Mouse (Mus musculus) layer of hippocampus, adult 6 months (tissue): ENCODE measurements around the gene Gm5737. TPM values are rescaled to one million over a fixed set of nuclear protein-coding genes. Genes with fewer than 3 reads are reported as not detected.

Experiments
- long read RNA-seq, 2 experiments: library from polyadenylated mRNA; unstranded; transcript quantifications; one replicate each; pipeline ENCODE4 v2.0.0; 2019 to 2020
- polyA plus RNA-seq: library from polyadenylated mRNA; unstranded; fragments of <200 nt; fragmentation: Nextera tagmentation; gene quantifications from 2 replicates; pipeline ENCODE4 v1.2.3, GENCODE M21; 2021

The Gm5737 gene
- not detected in 2 replicates for polyA plus RNA-seq
- long read RNA-seq, experiment 1: 0 reads
- long read RNA-seq, experiment 2, partial matches to known transcripts: 0 of 1 reads
- long read RNA-seq, experiment 2, other reads (novel, unspliced or antisense): 1 of 1 reads

GRCm38 (mm10) chr7:120811834-120812415 is at the start of gene Gm5737:
TSS of gene Gm5737 (plus strand) at chr7:120812365.

GRCm38 (mm10) chr7:120842345-120843036 is 30.3 kb downstream of the Gm5737 start, which contains the start of gene Eef2k:
TSS of gene Eef2k (plus strand) at chr7:120842831.

Other genes with a start within 250 kb of the Gm5737 start
- gene Uqcrc2, start 177.2 kb upstream of the Gm5737 start, polyA plus RNA-seq: 234 and 247 TPM in 2 replicates
- gene Pdzd9, start 142.0 kb upstream of the Gm5737 start, polyA plus RNA-seq: 0.13 and 0.18 TPM in 2 replicates
- gene Mosmo, start 134.7 kb upstream of the Gm5737 start, polyA plus RNA-seq: 9.6 and 11.2 TPM in 2 replicates
- 3.2 and 3.6 TPM in 2 replicates for gene Vwa3a, start 73.0 kb upstream of the Gm5737 start, polyA plus RNA-seq
- 6.8 and 7.3 TPM in 2 replicates for gene Eef2k, start 30.5 kb downstream of the Gm5737 start, polyA plus RNA-seq
- gene Polr3e, start 105.4 kb downstream of the Gm5737 start, polyA plus RNA-seq: 12.0 and 12.6 TPM in 2 replicates
- 0.72 and 1.8 TPM in 2 replicates for gene Cdr2, start 169.9 kb downstream of the Gm5737 start, polyA plus RNA-seq
- gene Mfsd13b, start 170.1 kb downstream of the Gm5737 start, polyA plus RNA-seq: 1.8 and 3.3 TPM in 2 replicates
- gene Mettl9, start 222.1 kb downstream of the Gm5737 start, polyA plus RNA-seq: 77.7 and 80.9 TPM in 2 replicates